Mouse (Mus musculus) thymus, adult 2 months (tissue): Measurements from ENCODE around the gene Ugt1a6b.

Source experiments
- CTCF ChIP-seq: fragments of 200-500 bp; IDR thresholded peaks from 2 replicates; pipeline ENCODE4 v1.5.1; 2012; ENCODE audit warnings: mild to moderate bottlenecking, control low read depth, low read length, moderate library complexity, borderline replicate concordance; ENCODE audit not compliant: control insufficient read depth, poor library complexity, insufficient read depth; ENCODE audit errors: extremely low read depth
- POLR2A ChIP-seq: fragments of 200-500 bp; IDR thresholded peaks from 2 replicates; pipeline ENCODE4 v1.6.1; 2012; ENCODE audit warnings: mild to moderate bottlenecking, low read length, control low read depth, moderate library complexity; ENCODE audit not compliant: control insufficient read depth, poor library complexity, insufficient read depth; ENCODE audit errors: extremely low read depth

DNA sequence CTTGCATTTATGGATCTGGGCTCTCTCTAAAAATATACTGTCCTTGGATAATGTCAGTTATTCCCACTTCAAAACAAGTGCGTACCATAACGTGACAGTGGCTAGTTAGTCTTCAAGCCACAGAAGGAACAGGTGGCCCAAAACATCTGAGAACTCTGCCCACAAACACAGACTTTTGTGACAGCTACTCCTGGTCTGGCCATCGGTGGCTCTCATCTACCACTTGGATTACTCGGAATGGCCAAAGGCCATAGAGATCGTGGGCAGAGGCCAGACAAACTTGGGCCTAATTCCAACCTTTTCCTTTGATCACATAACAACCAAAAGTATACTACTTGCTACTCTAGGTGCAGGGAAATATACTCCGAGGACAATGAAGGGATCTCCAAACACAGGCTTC lies 165.0 kb downstream of the Ugt1a6b start:
- no peak for TF ChIP-seq CTCF
- no peak for TF ChIP-seq POLR2A
